Mouse (Mus musculus) liver, postnatal 0 days (tissue): ENCODE results near the gene Papln.

Experiments used
- CTCF ChIP-seq: sonication (generic); IDR thresholded peaks from 2 replicates; pipeline ENCODE4 v1.5.1; 2016; ENCODE audit warnings: antibody characterized with exemption, low read depth
- EP300 ChIP-seq: IDR thresholded peaks from 2 replicates; pipeline ENCODE4 v1.6.1; 2016; ENCODE audit warnings: antibody characterized with exemption, low read depth, mild to moderate bottlenecking

GRCm38 (mm10) chr12:83760201-83760600 is 3.2 kb upstream of the Papln start:
- TF ChIP-seq CTCF: no peak
- no peak for TF ChIP-seq EP300
